Mouse (Mus musculus) kidney, postnatal 0 days (tissue): ENCODE data around the gene H2afv. TPM values are rescaled to one million over a fixed set of nuclear protein-coding genes. Genes with fewer than 3 reads are reported as not detected.
A peak's percentile ranks its signal among the peaks of the same experiment; 100 is the strongest.

Experiments used
- ATAC-seq: fragments of 200-750 bp; cut with Nextera tagmentation; replicated peaks from 2 replicates; pipeline ENCODE4 v1.8.0; 2017; ENCODE audit warnings: low read depth, moderate number of reproducible peaks, moderate TSS enrichment, moderate library complexity; ENCODE audit not compliant: low FRiP score
- DNase-seq: peaks from one replicate; pipeline ENCODE4 v3.0.0-alpha.2; 2016; ENCODE audit warnings: low spot score
- H3K27ac ChIP-seq: fragments of 300-500 bp; sonication (generic); 2 replicates; pipeline ENCODE4 v1.5.1; 2014; ENCODE audit warnings: mild to moderate bottlenecking
- H3K27me3 ChIP-seq: fragments of 300-500 bp; sonication (generic); 2 replicates; pipeline ENCODE4 v1.6.1; 2014; ENCODE audit warnings: low read length, mixed read lengths; ENCODE audit not compliant: insufficient read depth
- H3K36me3 ChIP-seq: fragments of 300-500 bp; sonication (generic); 2 replicates; pipeline ENCODE4 v1.6.1; 2014; ENCODE audit warnings: low read length, mixed read lengths; ENCODE audit not compliant: insufficient read depth
- H3K4me1 ChIP-seq: fragments of 300-500 bp; sonication (generic); replicated peaks from 2 replicates; pipeline ENCODE4 v1.6.1; 2014; ENCODE audit warnings: antibody characterized with exemption, low read length, mixed read lengths; ENCODE audit not compliant: insufficient read depth
- H3K4me2 ChIP-seq: fragments of 300-500 bp; sonication (generic); 2 replicates; pipeline ENCODE4 v1.6.1; 2014; ENCODE audit warnings: mild to moderate bottlenecking, low read length, moderate library complexity, mixed read lengths
- H3K4me3 ChIP-seq: fragments of 300-500 bp; sonication (generic); replicated peaks from 2 replicates; pipeline ENCODE4 v1.5.1; 2014; ENCODE audit warnings: low read depth, low read length
- H3K9ac ChIP-seq: fragments of 300-500 bp; sonication (generic); 2 replicates; pipeline ENCODE4 v1.6.1; 2014; ENCODE audit warnings: low read depth, low read length
- H3K9me3 ChIP-seq: fragments of 300-500 bp; sonication (generic); replicated peaks from 2 replicates; pipeline ENCODE4 v1.6.1; 2016; ENCODE audit warnings: low read length, inconsistent platforms, mixed read lengths
- CTCF ChIP-seq: IDR thresholded peaks from 2 replicates; pipeline ENCODE4 v1.5.1; 2016; ENCODE audit warnings: antibody characterized with exemption, low read depth, mild to moderate bottlenecking, moderate library complexity
- WGBS: fragments of 180-500 bp; shearing (Covaris S2); extraction: QIAGEN DNeasy Blood & Tissue Kit; methylation state at CpG from one replicate; pipeline ENCODE4 v1.1.7; 2014; 5-methylcytosine and 5-hydroxymethylcytosine counted together
- polyA plus RNA-seq: library from polyadenylated mRNA; unstranded; fragments of >200 nt; fragmentation: Nextera tagmentation; extraction: Ambion mirVana; gene quantifications from 2 replicates; pipeline ENCODE4 v1.2.1, GENCODE M21; 2015

The H2afv gene
- 441 and 458 TPM in 2 replicates for polyA plus RNA-seq

DNA sequence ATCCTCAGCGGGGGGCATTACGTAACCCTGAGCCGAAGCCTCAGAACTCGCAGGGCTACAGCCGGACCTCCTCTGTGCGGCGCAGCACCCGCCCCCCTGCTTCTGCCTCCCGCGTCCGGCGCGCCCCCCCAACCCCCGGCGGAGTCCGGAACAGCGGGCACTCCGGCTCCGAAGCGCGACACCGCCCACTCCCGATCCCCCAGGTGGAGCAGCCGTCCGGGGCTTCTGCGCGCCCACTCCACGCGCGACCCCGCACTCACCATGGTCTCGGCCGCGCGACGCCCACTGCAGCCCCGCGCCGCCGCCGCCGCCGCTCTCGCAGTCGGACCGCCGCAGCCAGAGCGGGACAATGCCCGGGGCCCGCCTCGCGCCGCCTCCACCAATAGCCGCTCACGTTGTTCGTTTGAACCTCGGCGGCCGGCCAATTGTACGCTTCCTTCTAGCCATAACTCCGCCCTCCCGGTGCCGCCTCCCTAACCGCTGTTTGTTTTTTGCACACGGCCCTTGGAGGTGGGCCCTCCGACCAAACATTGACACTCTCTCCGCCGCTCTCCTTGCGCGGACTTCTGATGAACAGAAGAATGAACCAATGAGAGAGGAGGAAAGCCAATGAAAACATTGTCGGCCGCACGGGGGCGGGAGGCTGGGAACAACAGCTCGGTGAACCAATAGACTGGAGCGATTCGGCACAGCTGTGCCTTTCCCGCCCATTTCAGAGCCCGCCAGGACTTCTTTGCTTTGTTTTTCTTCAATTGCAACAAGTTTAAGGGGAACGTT, at the start of gene H2afv:
H2afv (minus strand) TSS at position 367 of the 777 bp plus-strand sequence.
- H3K36me3 ChIP-seq: no peaks in the 10 kb centered on the region
- peaks cover 4% of the 10 kb centered on the region for H3K4me1 ChIP-seq
- H3K9me3 ChIP-seq: no peaks in the 10 kb centered on the region
- H3K9ac ChIP-seq: peak within 1 kb of the TSS; percentile 84
- ATAC-seq (peak; percentile 99), DNase-seq (peak; percentile 100)
- peak within 1 kb of the TSS; percentile 76 for H3K4me3 ChIP-seq
- under 1% methylated on average over 74 of the region's 80 CpGs for WGBS
- H3K27me3 ChIP-seq: no peaks in the 10 kb centered on the region
- peak within 1 kb of the TSS; percentile 96 for H3K27ac ChIP-seq
- peak within 1 kb of the TSS; percentile 63 for H3K4me2 ChIP-seq
- peak; percentile 64 for TF ChIP-seq CTCF

DNA sequence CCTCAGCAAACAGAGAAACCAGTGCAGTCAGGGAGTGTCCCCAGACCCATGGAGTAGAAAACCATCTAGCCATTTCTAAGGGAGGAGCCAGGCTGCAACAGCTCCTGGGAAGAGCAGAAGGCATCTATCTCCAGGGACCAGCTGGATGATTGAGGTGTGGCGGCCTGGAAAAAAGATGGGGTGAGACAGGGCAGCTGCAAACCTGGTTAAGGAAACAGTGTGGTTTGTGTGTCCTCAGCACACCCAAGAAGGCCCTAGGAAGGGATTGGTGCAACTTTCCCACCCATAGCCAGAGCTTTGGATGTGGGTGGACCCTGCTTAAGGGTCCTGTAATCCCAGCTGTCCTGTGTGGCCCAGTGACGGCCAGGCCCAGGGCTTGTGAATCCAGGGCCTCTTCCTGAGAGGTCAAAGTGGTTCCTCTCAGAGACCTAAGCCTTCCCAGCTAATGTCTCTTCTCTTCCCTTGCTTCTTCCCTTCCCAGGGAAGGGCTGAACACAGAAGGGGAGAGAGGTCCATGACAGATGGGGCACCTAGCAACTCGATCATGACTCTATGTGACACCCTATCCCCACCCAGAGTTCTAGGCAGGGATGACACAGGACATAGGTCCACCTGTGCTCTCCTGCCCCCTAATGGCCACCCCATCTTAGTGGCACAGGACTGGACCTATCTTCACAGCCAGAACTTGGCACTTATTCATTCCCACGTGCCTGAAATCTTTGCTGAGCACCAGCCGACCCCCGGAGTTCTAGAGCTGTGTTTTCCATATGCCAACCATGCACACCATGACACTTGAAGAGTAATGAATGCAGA, 45.7 kb upstream of the H2afv start:
- Histone ChIP-seq H3K27me3 (no peaks in the 10 kb centered on the region), H3K9ac (no peak overlapping the region), H3K4me3 (no peak overlapping the region), H3K27ac (no peak overlapping the region), H3K4me1 (no peaks in the 10 kb centered on the region), H3K9me3 (no peaks in the 10 kb centered on the region), H3K36me3 (no peaks in the 10 kb centered on the region), H3K4me2 (no peak overlapping the region)
- WGBS: 43% methylated on average over 6 of the region's 6 CpGs
- ATAC-seq: 0 out of 2 replicates have a peak, but pooled peaks have one; percentile 65
- peak; percentile 57 for DNase-seq
- peak; percentile 63 for TF ChIP-seq CTCF

DNA sequence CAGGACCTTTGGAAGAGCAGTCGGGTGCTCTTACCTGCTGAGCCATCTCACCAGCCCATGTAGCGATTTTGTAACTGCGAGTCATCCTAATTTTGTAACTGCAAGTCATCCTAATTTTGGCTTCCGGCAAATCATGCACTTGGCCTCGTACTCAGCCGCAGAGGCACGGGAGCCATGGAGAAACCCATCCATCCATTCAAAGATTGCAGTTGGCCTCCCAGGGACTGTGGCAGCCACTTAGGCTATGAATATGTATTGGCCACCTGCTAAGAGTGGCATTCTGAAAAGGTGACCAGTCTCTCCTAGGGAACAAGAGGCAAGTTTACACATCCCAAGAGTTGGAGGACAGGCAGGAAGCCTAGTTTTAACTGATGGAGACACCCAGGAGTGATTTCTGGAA, 45.0 kb upstream of the H2afv start:
- TF ChIP-seq CTCF: no peak
- Histone ChIP-seq H3K4me1 (peaks cover 5% of the 10 kb centered on the region; the same call in 1 of the 2 replicates), H3K9me3 (no peaks in the 10 kb centered on the region), H3K27me3 (no peaks in the 10 kb centered on the region), H3K4me2 (no peak overlapping the region), H3K36me3 (no peaks in the 10 kb centered on the region), H3K9ac (no peak overlapping the region), H3K4me3 (no peak overlapping the region), H3K27ac (no peak overlapping the region)
- DNase-seq (no peak), ATAC-seq (no peak)
- WGBS: 87% methylated on average over 7 of the region's 7 CpGs

DNA sequence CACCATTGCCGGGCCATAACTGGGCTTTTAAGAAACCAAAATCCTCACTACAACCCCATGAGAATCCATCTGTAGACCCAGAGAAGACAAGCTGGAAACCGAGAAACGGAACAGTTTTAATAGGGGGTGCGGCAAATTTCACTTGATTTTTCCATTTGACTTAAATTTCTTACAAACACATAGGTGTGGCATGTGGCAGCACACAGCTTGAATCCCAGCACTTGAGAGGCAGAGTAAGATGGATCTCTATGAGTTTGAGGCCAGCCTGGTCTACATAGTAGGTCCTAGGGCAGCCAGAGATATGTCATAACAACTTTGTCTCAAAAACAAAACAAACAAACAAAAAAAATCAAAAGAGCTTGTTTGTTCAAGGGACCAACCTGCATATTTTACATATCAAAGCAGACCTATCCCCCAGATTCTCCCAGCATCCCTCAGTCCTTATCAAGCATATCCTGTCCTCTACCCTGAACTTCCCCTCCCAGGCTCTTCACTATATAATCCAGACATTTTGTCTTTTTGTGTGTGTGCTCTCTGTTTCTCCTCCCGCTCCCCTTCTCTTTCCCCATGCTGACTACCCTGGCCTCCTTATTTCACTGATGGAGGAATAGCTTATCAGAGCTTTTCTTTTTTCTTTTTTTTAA, 43.9 kb upstream of the H2afv start:
- no peaks in the 10 kb centered on the region for H3K9me3 ChIP-seq
- 92% methylated on average over 5 of the region's 5 CpGs for WGBS
- DNase-seq (no peak), ATAC-seq (no peak)
- TF ChIP-seq CTCF: no peak
- H3K36me3 ChIP-seq: no peaks in the 10 kb centered on the region
- peaks cover 6% of the 10 kb centered on the region; the same call in 1 of the 2 replicates for H3K4me1 ChIP-seq
- no peak overlapping the region for H3K4me3 ChIP-seq
- H3K27ac ChIP-seq: no peak overlapping the region
- no peaks in the 10 kb centered on the region for H3K27me3 ChIP-seq
- H3K4me2 ChIP-seq: no peak overlapping the region
- H3K9ac ChIP-seq: no peak overlapping the region

DNA sequence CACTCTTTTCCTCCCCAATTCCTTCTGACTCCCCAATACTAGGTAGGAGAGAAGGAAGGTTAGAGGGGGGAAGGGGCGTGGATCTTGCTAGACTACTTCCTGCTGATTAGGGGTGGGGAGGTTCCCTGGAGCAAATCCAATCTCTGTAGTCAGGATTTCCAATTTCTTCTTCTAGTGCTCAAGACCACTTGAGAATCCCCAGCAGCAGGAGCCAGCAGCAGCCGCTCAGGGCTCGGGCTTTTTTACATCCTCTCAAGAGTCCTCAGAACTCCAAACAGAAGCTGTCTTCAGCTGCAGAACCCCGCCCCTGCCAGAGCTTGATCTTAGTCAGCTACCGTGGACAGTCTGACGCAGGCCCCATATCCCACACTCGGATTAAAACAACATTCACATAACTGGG, 43.3 kb upstream of the H2afv start:
- Histone ChIP-seq H3K4me3 (no peak overlapping the region), H3K4me1 (peaks cover 6% of the 10 kb centered on the region; the same call in 1 of the 2 replicates), H3K36me3 (no peaks in the 10 kb centered on the region), H3K27ac (no peak overlapping the region), H3K9ac (no peak overlapping the region), H3K27me3 (no peaks in the 10 kb centered on the region), H3K9me3 (no peaks in the 10 kb centered on the region), H3K4me2 (no peak overlapping the region)
- 48% methylated on average over 7 of the region's 7 CpGs for WGBS
- no peak for DNase-seq
- no peak for TF ChIP-seq CTCF
- ATAC-seq: no peak

DNA sequence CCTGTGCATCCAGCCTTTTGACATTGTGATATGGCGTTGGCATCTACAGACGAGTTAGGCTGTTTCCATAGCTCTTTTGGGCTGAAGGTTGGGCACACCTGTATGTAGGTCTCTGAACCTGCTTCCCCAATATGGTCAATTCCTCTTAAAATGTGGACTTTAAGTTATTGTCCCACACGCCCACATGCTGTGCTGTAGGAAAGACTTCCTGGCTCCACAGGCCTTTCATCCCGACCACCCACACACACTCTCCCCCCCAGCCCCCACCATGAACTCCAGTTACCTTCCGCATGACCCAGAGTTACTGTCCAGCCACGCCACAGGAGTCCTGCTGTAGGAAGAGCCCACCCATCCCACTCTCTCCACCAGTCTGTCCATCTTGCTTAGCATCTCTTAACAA, 42.7 kb upstream of the H2afv start:
- Histone ChIP-seq H3K4me1 (peaks cover 6% of the 10 kb centered on the region; the same call in 1 of the 2 replicates), H3K27me3 (no peaks in the 10 kb centered on the region), H3K36me3 (no peaks in the 10 kb centered on the region), H3K9ac (no peak overlapping the region), H3K4me3 (no peak overlapping the region), H3K9me3 (no peaks in the 10 kb centered on the region), H3K4me2 (no peak overlapping the region), H3K27ac (no peak overlapping the region)
- DNase-seq: no peak
- 65% methylated on average over 6 of the region's 6 CpGs for WGBS
- no peak for ATAC-seq
- no peak for TF ChIP-seq CTCF
